Mouse (Mus musculus): ENCODE measurements around the gene Slc24a2.

DNA sequence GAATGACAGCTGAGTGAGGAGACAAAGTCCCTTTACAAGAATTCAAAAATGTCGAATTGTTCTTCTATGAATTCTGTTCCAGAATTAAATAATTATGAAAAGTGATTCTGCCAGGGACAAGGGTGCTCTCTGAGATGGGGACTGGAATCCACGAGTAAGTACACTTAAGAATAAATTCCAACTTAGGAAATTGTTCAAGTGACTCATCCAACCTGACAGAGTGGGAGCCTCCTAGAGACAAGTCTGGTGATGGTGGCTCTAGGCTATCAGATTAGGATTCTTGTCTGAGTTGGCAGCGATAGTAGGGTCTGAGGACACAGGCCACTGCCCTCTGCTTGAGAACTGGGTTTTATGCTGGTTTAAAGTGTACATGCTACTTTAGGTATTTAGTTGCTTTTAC, 181.2 kb downstream of the Slc24a2 start:
- TF ChIP-seq POLR2A (IDR thresholded peaks at IDR 0.05; ENCODE audit: control insufficient read depth, extremely low read depth, insufficient read depth, low read length, poor library complexity) (no peak), CTCF (IDR thresholded peaks at IDR 0.05; ENCODE audit: borderline replicate concordance, control insufficient read depth, extremely low read depth, insufficient read depth, low read length, poor library complexity) (no peak)
